Mouse (Mus musculus) liver, adult 2 months (tissue): ENCODE measurements around the gene Nhlrc4. TPM values are rescaled to one million over a fixed set of nuclear protein-coding genes. Genes with fewer than 3 reads are reported as not detected.

ENCODE experiments used
- DNase-seq: peaks from one replicate; pipeline ENCODE4 v3.0.0-alpha.2; 2011; ENCODE audit warnings: low read depth, low spot score; ENCODE audit errors: extremely low read depth
- H3K27ac ChIP-seq: fragments of 200-500 bp; replicated peaks from 2 replicates; pipeline ENCODE4 v1.5.1; 2012; ENCODE audit warnings: low read depth, mild to moderate bottlenecking, control low read depth, inconsistent platforms, low read length; ENCODE audit not compliant: insufficient read depth
- H3K27me3 ChIP-seq: fragments of 200-500 bp; 2 replicates; pipeline ENCODE4 v1.6.1; 2012; ENCODE audit warnings: mild to moderate bottlenecking, moderate library complexity, low read length, inconsistent platforms; ENCODE audit not compliant: control insufficient read depth, insufficient read depth
- H3K36me3 ChIP-seq: fragments of 200-500 bp; 2 replicates; pipeline ENCODE4 v1.6.1; 2012; ENCODE audit warnings: low read length, inconsistent platforms; ENCODE audit not compliant: control insufficient read depth, insufficient read depth
- H3K4me1 ChIP-seq: fragments of 200-500 bp; 2 replicates; pipeline ENCODE4 v1.6.1; 2011; ENCODE audit warnings: low read length; ENCODE audit not compliant: control insufficient read depth, insufficient read depth
- H3K4me3 ChIP-seq: fragments of 200-500 bp; 2 replicates; pipeline ENCODE4 v1.5.1; 2011; ENCODE audit warnings: low read depth, mild to moderate bottlenecking, control low read depth, low read length, moderate library complexity; ENCODE audit not compliant: insufficient read depth
- H3K79me2 ChIP-seq: fragments of 200-500 bp; 2 replicates; pipeline ENCODE4 v1.6.1; 2012; ENCODE audit warnings: inconsistent platforms, mild to moderate bottlenecking, low read length, moderate library complexity; ENCODE audit not compliant: control insufficient read depth, insufficient read depth
- H3K9ac ChIP-seq: fragments of 200-500 bp; 2 replicates; pipeline ENCODE4 v1.6.1; 2012; ENCODE audit warnings: low read depth, mild to moderate bottlenecking, control low read depth, inconsistent platforms, low read length
- CTCF ChIP-seq: fragments of 200-500 bp; IDR thresholded peaks from 2 replicates; pipeline ENCODE4 v1.5.1; 2011; ENCODE audit warnings: low read depth, low read length, control low read depth
- POLR2A ChIP-seq: fragments of 200-500 bp; IDR thresholded peaks from 2 replicates; pipeline ENCODE4 v1.6.1; 2011; ENCODE audit warnings: low read length, control low read depth; ENCODE audit not compliant: insufficient read depth; ENCODE audit errors: extremely low read depth
- WGBS: fragments of 180-500 bp; shearing (Covaris S2); methylation state at CpG from one replicate; pipeline ENCODE4 v1.1.7; 2018; 5-methylcytosine and 5-hydroxymethylcytosine counted together
- polyA plus RNA-seq: library from polyadenylated mRNA; depleted of rRNA; stranded (reverse); fragments of >200 nt; gene quantifications from 2 replicates; pipeline ENCODE4 v1.2.3, GENCODE M21; 2012
- total RNA-seq: library from RNA; depleted of rRNA; stranded (reverse); fragments of >200 nt; gene quantifications from 2 replicates; pipeline ENCODE4 v1.2.3, GENCODE M21; 2014

Nhlrc4 gene
- total and polyA plus RNA-seq, 2 experiments: 0.04 to 1.2 TPM

DNA sequence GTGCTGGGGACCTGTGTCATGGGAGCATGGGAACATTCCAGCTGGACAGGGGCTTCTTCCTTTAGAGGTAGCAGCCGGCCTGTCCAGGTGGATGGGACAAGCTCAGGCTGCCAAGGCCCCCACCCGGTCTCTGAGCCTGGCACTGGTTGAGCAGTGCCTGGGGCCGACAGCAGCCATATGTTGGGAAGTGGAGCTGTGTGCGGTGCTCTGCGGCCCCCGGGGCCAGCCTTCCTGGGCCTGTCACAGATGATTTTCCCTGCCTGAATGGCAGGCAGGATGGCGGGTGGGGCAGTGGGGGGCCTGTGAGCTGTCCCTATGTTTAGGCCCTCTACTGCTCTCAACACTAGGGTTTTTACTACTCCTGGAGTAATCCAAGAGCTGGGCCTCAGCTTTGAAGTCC lies 11.4 kb upstream of the Nhlrc4 start:
- H3K27ac ChIP-seq: no peak overlapping the region
- no peak for DNase-seq
- H3K36me3 ChIP-seq: no peaks in the 10 kb centered on the region
- TF ChIP-seq POLR2A (no peak), CTCF (no peak)
- no peak overlapping the region for H3K4me3 ChIP-seq
- H3K9ac ChIP-seq: no peak overlapping the region
- peaks cover 5% of the 10 kb centered on the region; the same call in 1 of the 2 replicates for H3K27me3 ChIP-seq
- no peaks in the 10 kb centered on the region for H3K79me2 ChIP-seq
- H3K4me1 ChIP-seq: no peaks in the 10 kb centered on the region
- 86% methylated on average over 7 of the region's 7 CpGs for WGBS

DNA sequence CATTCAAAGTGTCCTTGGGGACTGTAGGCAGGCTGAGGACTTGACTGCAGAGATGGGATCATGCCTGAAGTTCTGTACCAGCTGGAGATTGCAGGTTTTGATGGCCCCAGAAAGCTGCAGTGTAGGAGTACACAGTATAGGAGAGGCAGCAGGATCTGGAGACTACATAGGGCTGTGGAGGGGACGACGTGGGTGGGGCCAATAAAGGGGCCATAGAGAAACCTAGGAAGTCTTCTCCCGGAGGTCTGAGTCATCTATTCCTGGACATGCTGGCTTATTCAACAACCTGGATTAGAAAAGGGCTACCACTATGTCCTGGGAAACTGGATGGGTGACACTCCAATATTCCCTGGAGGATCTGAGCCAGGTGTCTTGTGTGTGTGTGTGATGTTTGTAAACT lies 11.0 kb upstream of the Nhlrc4 start:
- DNase-seq: no peak
- 73% methylated on average over 3 of the region's 3 CpGs for WGBS
- Histone ChIP-seq H3K79me2 (no peaks in the 10 kb centered on the region), H3K4me3 (no peak overlapping the region), H3K27me3 (peaks cover 5% of the 10 kb centered on the region; the same call in 1 of the 2 replicates), H3K9ac (no peak overlapping the region), H3K27ac (no peak overlapping the region), H3K36me3 (no peaks in the 10 kb centered on the region), H3K4me1 (no peaks in the 10 kb centered on the region)
- TF ChIP-seq POLR2A (no peak), CTCF (no peak)

DNA sequence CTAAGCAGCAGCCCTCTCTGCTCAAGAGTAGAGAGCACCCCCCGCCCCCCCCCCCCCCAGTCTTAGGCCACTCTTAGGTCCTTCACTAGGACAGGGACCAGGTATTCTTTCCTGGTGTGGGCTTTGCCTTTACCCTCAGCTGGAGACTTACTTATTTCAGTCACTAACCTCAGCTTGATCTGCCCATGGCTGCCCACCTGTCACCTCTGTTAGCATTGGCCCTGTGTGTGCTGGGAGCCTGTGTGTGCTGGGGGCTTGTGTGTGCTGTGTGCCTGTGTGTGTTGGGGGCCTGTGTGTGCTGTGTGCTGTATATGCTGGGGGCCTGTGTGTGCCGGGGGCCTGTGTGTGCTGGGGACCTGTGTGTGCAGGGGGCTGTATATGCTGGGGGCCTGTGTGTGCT lies 9.9 kb upstream of the Nhlrc4 start:
- TF ChIP-seq POLR2A (no peak), CTCF (no peak)
- DNase-seq: no peak
- H3K4me3 ChIP-seq: no peak overlapping the region
- no peaks in the 10 kb centered on the region for H3K36me3 ChIP-seq
- peaks cover 5% of the 10 kb centered on the region; the same call in 1 of the 2 replicates for H3K27me3 ChIP-seq
- H3K9ac ChIP-seq: no peak overlapping the region
- no peak overlapping the region for H3K27ac ChIP-seq
- no peaks in the 10 kb centered on the region for H3K4me1 ChIP-seq
- WGBS: 88% methylated on average over 1 of the region's 2 CpGs
- no peaks in the 10 kb centered on the region for H3K79me2 ChIP-seq

DNA sequence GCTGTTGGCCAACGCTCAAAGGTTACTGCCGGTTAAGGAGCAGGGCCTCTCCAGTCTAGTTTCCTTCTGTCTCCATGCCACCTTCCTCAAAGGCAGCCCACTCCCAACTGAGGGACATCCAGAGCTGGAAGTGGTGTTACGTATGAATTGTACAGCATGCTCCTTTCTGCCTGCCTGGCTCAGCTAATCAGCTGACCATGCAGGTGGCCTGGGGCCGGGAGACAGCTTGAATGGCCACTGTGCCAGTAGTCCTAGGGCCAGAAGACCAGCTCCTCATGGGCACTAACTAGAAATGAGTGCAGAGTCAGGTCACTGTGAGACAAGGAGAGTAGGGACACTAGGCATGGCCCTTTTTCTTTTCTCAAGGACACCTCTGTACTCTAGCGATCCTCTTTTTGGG lies 8.4 kb upstream of the Nhlrc4 start:
- no peak for DNase-seq
- Histone ChIP-seq H3K27me3 (peaks cover 5% of the 10 kb centered on the region; the same call in 1 of the 2 replicates), H3K36me3 (no peaks in the 10 kb centered on the region), H3K9ac (no peak overlapping the region), H3K27ac (no peak overlapping the region), H3K4me1 (no peaks in the 10 kb centered on the region), H3K4me3 (no peak overlapping the region), H3K79me2 (no peaks in the 10 kb centered on the region)
- TF ChIP-seq POLR2A: no peak
- no peak for TF ChIP-seq CTCF
- WGBS: 85% methylated on average over 5 of the region's 5 CpGs

DNA sequence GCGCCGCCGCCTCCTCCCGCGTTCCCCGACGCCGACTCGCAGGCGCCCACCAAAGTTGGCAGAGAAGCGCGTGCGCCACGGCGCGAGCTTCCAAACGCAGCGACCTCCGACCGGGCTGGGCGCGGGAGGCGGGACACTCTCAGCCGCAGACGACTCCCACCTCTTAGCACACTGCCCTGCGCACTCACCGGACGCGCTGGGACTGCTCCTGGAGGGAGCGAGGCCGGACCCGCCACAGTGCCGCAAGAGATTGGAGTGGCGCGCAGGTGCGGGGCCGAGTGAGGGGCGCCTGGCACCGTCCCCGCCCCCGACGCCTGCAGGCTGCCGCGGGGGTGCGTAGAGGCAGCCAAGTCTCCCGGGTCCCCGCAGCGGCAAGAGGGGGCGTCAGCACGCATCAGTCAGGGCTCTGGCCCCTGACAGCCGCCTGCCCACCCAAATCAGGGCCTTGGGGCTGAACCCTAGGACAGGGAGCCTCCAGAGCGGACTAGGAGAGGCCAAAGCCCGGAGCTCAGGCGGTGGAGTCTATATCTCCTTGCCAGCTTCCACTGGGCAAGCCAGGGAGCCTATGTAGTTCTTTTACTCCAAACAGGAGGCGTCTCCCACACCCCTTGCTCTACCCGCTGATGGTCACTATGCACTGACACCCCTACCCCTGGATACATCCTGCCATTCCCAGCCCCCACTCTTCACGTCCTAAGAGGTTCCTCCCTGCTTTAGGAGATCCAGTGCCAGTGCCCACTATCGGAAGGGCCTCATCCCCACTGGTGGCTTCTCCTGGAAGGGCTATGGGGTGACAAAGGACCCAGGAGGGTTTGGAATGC lies 7.3 kb upstream of the Nhlrc4 start, which contains the start of gene A930017K11Rik:
Gene A930017K11Rik (minus strand): TSS at position 763 of the 821 bp plus-strand sequence.
- no peak for TF ChIP-seq POLR2A
- TF ChIP-seq CTCF: no peak
- Histone ChIP-seq H3K27ac (no peak within 1 kb of the TSS), H3K9ac (no peak within 1 kb of the TSS), H3K4me3 (peak within 1 kb of the TSS; percentile 0; the same call in 1 of the 2 replicates), H3K27me3 (peaks cover 5% of the 10 kb centered on the region; the same call in 1 of the 2 replicates), H3K4me1 (no peaks in the 10 kb centered on the region), H3K36me3 (no peaks in the 10 kb centered on the region), H3K79me2 (no peaks in the 10 kb centered on the region)
- WGBS: 7% methylated on average over 58 of the region's 58 CpGs
- no peak for DNase-seq
